ENCODE assay signal across 8 mouse cellular contexts in the genomic region with DNA sequence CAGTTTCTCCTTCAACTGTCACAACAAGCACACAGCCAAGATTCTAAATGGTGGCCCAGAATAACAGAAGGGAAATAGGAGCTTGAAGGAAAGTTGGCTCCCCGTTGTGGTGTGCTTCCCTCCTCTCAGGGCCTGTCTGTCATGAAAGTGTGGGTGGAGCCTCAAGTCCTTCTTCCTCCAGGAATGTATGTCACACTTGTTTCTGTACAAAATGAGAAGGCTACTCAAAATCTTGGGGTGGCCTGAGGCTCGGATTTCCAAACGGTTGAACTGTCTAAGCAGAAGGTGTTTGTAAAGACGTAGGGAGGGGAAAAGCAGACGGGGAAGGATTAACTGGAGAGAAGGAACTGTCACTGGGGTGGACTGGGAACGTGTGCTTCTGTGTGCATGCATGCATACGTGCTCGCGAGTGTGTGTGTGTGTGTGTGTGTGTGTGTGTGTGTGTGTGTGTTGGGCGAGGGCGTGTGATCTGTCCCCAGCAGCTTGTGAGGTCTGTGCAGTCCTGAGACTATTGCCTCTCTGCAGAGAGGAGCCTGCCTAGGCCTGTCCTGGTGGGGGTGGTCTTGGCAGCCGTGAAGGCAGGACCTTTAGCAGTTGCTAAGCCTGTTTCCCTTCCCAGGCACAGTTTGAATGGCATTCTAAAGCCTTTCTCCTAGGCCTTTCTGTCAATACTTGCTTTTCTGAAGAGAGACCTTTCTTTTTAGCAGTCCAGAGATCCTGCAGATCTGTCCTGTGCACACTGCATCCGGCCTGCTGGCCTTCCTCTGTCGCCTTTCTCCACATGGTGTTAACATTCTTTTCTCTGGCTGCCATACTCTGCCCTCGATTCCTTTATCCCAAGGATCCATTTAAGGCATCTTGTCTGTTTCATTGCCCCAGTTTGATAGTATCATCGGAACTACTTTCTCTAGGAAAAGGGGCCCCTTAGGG. TPM values are rescaled to one million over a fixed set of nuclear protein-coding genes. Genes with fewer than 3 reads are reported as not detected.
A peak's percentile ranks its signal among the peaks of the same experiment; 100 is the strongest.
DNase-seq lines count a peak whose midpoint lies in the region; ATAC-seq and TF ChIP-seq lines count a peak whose summit lies in the region.

No protein-coding gene starts in this region.

- H3K4me3 ChIP-seq in lung, embryonic 14.5 days (ENCODE audit: low read depth, low read length), result no peak overlapping the region
- H3K4me3 ChIP-seq in intestine, embryonic 15.5 days (replicated peaks), result no peak overlapping the region
- no peak overlapping the region for H3K4me3 ChIP-seq in stomach, embryonic 14.5 days (ENCODE audit: low read depth, low read length)

- no peak for TF ChIP-seq CTCF in lung, embryonic 14.5 days (IDR thresholded peaks at IDR 0.05; ENCODE audit: low read depth)

- no peaks in the 10 kb centered on the region for H3K9me3 ChIP-seq in lung, embryonic 14.5 days (ENCODE audit: low read depth, low read length)
- no peaks in the 10 kb centered on the region for H3K9me3 ChIP-seq in intestine, embryonic 15.5 days
- no peaks in the 10 kb centered on the region for H3K9me3 ChIP-seq in stomach, embryonic 14.5 days (ENCODE audit: control insufficient read depth, low read depth, low read length)

- no peaks in the 10 kb centered on the region for H3K27me3 ChIP-seq in lung, embryonic 14.5 days (ENCODE audit: insufficient read depth, low read length)
- H3K27me3 ChIP-seq in intestine, embryonic 15.5 days (replicated peaks), result no peaks in the 10 kb centered on the region
- H3K27me3 ChIP-seq in stomach, embryonic 14.5 days (ENCODE audit: control insufficient read depth, insufficient read depth, low read length), result no peaks in the 10 kb centered on the region

- H3K4me1 ChIP-seq in lung, embryonic 14.5 days (ENCODE audit: insufficient read depth), result peaks cover 36% of the 10 kb centered on the region
- peaks cover 45% of the 10 kb centered on the region for H3K4me1 ChIP-seq in intestine, embryonic 15.5 days (replicated peaks)
- H3K4me1 ChIP-seq in stomach, embryonic 14.5 days (ENCODE audit: control insufficient read depth, insufficient read depth, low read length), result peaks cover 44% of the 10 kb centered on the region

- H3K36me3 ChIP-seq in lung, embryonic 14.5 days (ENCODE audit: insufficient read depth), result 0 out of 2 replicates have a peak, but pooled peaks cover 4% of the 10 kb centered on the region
- no peaks in the 10 kb centered on the region for H3K36me3 ChIP-seq in intestine, embryonic 15.5 days
- no peaks in the 10 kb centered on the region for H3K36me3 ChIP-seq in stomach, embryonic 14.5 days (ENCODE audit: control insufficient read depth, insufficient read depth, low read length)

- ATAC-seq in lung, embryonic 14.5 days (ENCODE audit: insufficient read depth), result peak; percentile 66
- ATAC-seq in intestine, embryonic 15.5 days, result no peak
- ATAC-seq in stomach, embryonic 14.5 days (ENCODE audit: insufficient number of reproducible peaks, insufficient read depth, low FRiP score, low read depth), result peak; percentile 73
- no peak for ATAC-seq in CD4-positive, CD25-positive, alpha-beta regulatory T cell, adult 4 months

- no peak overlapping the region for H3K9ac ChIP-seq in lung, embryonic 14.5 days
- no peak overlapping the region for H3K9ac ChIP-seq in intestine, embryonic 15.5 days
- no peak overlapping the region for H3K9ac ChIP-seq in stomach, embryonic 14.5 days (replicated peaks; ENCODE audit: low read depth, low read length)

- H3K27ac ChIP-seq in lung, embryonic 14.5 days (ENCODE audit: low read depth), result peak overlapping the region; percentile 93
- peak overlapping the region; percentile 61 for H3K27ac ChIP-seq in intestine, embryonic 15.5 days
- H3K27ac ChIP-seq in stomach, embryonic 14.5 days (ENCODE audit: low read length), result peak overlapping the region; percentile 91

- H3K4me2 ChIP-seq in lung, embryonic 14.5 days, result peak overlapping the region; percentile 29
- no peak overlapping the region for H3K4me2 ChIP-seq in intestine, embryonic 15.5 days (replicated peaks)
- no peak overlapping the region for H3K4me2 ChIP-seq in stomach, embryonic 14.5 days (replicated peaks; ENCODE audit: low read depth, low read length)

- 18% methylated on average over 16 of the region's 16 CpGs for WGBS in lung, embryonic 14.5 days
- WGBS in intestine, embryonic 15.5 days, result 43% methylated on average over 16 of the region's 16 CpGs
- 31% methylated on average over 16 of the region's 16 CpGs for WGBS in stomach, embryonic 14.5 days

- DNase-seq in cerebellum, postnatal 10 days, result peak; percentile 59 to 66
- DNase-seq in cerebellum, adult 9-10 months, result no peak
- DNase-seq in lung, embryonic 14.5 days, result peak; percentile 78
- no peak for DNase-seq in lung, postnatal 25 days (ENCODE audit: low spot score)
- no peak for DNase-seq in right cerebral cortex, adult 18-20 months

RNA-seq across cellular contexts. Expression of gene Itgb5, which starts 53.8 kb away (rescaled TPM):
- 57.5 and 64.5 TPM in 2 replicates for polyA plus RNA-seq in lung, embryonic 14.5 days (2014; fragmentation: Nextera tagmentation; extraction: Ambion mirVana)
- 35.8 and 36.1 TPM in 2 replicates for polyA plus RNA-seq in intestine, embryonic 15.5 days (2015; fragmentation: Nextera tagmentation; extraction: Ambion mirVana)
- 32.5 and 37.2 TPM in 2 replicates for polyA plus RNA-seq in stomach, embryonic 14.5 days (2014; fragmentation: Nextera tagmentation; extraction: Ambion mirVana)
- 1 to 10 TPM in 1 of 2 experiments, under 1 TPM in 1; 0.47 to 1.2 TPM for polyA plus RNA-seq in CD4-positive, CD25-positive, alpha-beta regulatory T cell, adult 4 months (2017; shearing (Covaris generic))

Comparison
In these comparisons a context has a peak if more than half of its experiments do, and no peak if none do; other contexts are left out.
1. DNase-seq: peak in cerebellum, postnatal 10 days (2 of 2) and lung, embryonic 14.5 days (single experiment); none in cerebellum, adult 9-10 months (single experiment), lung, postnatal 25 days (single experiment) and right cerebral cortex, adult 18-20 months (single experiment).
2. ATAC-seq: peak in lung, embryonic 14.5 days (single experiment) and stomach, embryonic 14.5 days (single experiment); none in intestine, embryonic 15.5 days (single experiment) and CD4-positive, CD25-positive, alpha-beta regulatory T cell, adult 4 months (single experiment).
3. RNA of gene Itgb5, which starts 53.8 kb away (polyA plus RNA-seq): 57.5 to 64.5 TPM in lung, embryonic 14.5 days, 32.5 to 37.2 TPM in stomach, embryonic 14.5 days and 35.8 to 36.1 TPM in intestine, embryonic 15.5 days; 0.47 to 1.2 TPM in CD4-positive, CD25-positive, alpha-beta regulatory T cell, adult 4 months; every median in the first group is over 10 times any median in the second.
4. Peak in every context shown above with its lines, with median percentiles within 50 percentile points of each other: H3K27ac ChIP-seq.